Mouse (Mus musculus): ENCODE measurements around the gene Ispd.

The Ispd gene

DNA sequence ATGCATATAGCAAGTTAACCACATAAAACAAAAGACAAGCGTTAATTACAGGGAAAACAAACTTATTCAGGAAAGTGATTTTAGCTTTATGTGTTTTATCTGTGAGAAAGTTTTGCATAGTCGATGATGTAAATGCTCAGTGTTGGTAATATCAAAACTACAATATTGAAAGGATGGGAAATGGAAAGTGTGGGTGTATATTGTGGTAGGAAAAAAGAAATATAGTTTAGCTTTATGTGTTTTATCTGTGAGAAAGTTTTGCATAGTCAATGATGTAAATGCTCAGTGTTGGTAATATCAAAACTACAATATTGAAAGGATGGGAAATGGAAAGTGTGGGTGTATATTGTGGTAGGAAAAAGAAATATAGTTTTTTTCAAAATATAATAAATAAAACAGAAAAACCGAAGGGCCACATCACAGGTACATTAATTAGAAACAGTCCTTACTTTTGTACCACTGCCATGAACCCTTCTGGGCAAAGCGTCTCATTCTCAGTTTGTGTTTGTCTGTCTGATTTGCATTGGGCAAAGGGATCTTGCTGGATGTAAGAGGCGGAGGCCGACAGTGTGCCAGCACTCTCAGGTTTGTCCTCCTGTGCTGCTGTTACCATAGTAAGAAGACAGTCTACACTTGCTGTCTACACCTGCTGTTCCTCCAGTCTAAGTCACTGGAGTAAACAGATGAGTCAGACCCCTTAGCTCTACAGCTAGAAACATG is 87.2 kb downstream of the Ispd start:
- no peak for DNase-seq (ENCODE audit: low read depth, low spot score)

DNA sequence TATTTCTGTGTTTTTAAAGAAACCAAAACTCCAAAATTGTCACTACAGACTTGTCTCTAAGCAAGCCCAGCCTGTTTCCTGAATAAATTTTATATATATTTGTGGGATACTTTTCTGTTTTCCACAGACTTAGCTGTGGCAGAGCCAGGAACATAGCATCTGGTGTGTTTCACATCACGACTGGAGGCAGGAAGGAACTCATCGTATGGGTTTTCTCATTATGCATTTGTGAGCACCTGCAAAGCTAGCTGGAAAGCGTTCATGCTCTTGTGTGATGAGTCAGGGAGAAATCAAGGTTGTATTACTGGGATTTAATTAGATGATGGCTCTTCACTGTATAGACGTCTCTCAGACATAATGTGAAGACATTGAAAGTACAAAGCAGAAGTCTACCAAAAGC is 90.2 kb downstream of the Ispd start:
- DNase-seq (ENCODE audit: low read depth, low spot score): no peak

DNA sequence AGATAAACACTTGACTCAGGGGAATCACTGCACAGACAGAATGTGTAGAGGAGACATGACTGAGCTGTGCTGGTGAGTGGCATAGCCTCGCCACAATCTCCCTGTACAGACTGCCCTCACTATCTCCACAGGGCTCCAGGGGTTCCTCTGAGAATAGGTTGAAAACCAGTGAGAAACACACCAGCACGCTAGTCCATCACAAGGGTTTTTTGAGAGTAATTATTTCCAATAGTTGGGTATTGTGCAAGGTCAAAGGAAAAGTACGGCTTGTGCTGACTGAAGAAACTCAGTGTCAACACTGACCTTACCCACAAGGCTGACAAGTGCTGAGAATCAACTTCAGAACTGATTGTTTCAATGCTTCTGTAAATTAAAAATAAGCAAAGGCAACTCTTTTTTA is 92.9 kb downstream of the Ispd start:
- no peak for DNase-seq (ENCODE audit: low read depth, low spot score)

DNA sequence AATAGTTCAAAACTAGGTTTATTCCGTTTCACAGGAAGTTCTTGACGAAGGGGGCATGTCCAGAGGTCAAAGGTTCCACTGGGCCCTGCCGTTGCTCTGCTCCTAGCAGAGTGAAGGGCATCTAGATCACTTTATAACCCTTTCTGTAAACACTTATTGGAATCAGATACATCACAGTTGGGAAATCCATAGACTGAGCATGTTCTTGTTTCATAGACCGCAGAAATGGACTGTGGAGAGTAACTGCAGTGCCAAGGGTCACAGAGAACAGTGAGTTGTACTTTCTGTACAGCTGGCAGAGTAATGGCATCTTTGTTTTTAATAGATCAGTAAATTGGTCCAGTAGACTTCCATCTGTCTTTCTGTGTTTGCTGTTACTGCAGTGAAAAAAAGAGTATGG is 94.0 kb downstream of the Ispd start:
- DNase-seq (ENCODE audit: low read depth, low spot score): no peak

DNA sequence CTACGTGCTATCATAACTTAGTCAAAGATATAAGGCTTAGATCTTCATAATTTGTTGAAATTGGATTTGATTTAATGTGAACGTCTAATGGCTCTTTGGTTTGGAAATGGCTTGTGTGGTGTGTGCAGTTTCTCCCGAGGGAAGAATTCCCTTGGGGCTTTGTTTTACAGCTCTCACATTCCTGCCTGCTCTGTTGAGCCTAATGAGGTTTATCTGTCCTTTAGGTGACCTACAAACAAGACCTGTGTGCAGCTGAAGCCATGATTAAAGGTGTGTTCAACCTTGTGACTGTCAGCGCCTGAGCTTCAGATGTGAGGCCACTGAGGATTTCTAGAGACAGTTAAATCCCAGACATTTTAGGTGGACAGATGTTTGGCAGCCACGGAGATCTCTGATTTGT is 95.2 kb downstream of the Ispd start:
- peak; percentile 17 for DNase-seq (ENCODE audit: low read depth, low spot score)

DNA sequence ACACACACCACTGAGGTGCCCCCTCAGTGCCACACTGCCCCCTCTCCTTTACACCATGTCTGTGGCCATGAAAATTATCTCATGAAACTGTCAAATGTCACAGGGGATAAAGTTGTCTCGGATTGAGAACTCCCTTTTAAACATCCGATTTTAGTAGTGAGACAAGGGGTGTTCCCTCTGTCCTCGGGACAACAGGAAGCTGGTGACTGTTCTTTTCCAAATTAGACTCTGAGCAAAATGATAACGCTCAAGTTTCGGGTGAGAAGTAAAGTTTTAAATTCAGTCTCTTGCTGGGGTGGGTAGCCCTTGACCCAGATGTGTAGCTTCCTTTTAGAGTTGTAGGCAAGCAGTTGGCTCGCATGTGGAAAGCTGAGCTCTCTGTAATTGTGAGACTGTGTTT is 96.3 kb downstream of the Ispd start:
- no peak for DNase-seq (ENCODE audit: low read depth, low spot score)

DNA sequence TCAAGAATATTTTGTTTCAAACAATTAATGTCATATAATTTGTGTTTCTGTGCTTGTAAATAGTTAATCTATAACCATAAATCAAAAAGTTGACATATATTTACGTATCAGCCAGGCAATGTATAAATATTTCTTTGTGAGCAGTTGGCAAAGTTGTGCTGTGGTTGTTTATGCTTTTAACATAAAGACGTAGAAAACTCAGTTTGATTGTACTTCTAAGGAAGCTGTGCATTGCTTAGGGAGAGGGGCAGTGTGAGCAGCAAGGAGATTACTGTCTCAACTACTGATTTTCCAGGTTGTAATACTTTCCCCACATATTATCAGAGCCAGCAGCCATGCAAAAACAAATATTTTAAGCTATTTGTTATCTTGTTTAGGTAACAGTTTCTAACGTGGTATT is 96.7 kb downstream of the Ispd start:
- no peak for DNase-seq (ENCODE audit: low read depth, low spot score)

DNA sequence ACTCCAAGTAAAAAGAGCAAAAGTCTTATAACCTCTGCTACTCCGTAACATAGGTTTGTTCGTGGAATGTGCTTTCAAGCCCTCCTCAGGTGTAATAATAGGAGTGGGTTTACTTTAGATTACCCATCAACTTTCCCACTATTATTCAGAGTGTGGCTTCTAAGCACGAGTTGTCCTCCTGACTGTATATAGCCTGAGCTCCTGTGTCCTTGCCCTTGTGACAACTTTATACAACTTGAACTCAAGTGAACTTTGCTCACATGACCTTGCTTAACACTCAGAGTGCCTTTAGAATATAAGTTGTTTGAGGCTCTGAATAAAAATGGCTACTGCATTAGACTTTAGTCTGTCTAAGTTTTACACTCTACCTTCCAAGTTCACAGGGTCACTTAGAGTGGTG is 100.5 kb downstream of the Ispd start:
- no peak for DNase-seq (ENCODE audit: low read depth, low spot score)

DNA sequence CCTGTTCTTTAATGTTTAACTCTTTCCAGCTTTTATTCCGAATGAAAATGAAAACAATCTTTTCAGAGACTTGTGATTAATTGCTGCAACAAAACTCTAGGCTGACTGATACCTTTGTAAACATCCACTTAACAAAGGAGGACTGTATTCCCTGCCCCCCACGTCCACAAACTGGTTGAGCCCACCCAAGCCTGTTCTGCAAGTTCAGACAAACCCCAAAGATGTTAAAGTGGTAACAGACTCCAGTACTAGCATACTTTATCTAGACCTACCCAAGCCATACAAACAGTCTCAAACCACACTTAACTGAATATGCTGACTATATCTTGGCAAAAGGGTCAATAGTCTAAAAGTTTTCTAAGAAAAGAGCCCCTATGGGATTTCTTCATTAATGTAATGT is 102.1 kb downstream of the Ispd start:
- no peak for DNase-seq (ENCODE audit: low read depth, low spot score)

DNA sequence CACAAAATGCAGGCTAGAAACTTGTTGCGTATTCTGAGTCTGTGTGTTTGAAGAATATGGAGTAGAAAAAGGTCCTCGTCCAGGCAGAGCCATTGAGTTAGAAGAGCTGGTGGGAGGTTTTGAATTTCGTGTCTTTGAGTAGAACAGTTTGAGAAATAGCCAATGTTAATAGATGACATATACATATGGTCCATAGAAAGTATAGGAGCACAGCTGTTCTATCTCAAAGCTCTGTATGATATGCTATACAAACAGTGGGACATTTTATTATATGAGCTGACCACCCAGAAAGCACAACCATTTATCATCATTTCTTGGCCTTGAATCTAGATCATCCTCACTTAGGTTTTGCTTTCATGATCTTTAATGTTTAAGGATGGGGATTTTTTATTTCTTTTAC is 116.3 kb downstream of the Ispd start:
- DNase-seq (ENCODE audit: low read depth, low spot score): no peak

DNA sequence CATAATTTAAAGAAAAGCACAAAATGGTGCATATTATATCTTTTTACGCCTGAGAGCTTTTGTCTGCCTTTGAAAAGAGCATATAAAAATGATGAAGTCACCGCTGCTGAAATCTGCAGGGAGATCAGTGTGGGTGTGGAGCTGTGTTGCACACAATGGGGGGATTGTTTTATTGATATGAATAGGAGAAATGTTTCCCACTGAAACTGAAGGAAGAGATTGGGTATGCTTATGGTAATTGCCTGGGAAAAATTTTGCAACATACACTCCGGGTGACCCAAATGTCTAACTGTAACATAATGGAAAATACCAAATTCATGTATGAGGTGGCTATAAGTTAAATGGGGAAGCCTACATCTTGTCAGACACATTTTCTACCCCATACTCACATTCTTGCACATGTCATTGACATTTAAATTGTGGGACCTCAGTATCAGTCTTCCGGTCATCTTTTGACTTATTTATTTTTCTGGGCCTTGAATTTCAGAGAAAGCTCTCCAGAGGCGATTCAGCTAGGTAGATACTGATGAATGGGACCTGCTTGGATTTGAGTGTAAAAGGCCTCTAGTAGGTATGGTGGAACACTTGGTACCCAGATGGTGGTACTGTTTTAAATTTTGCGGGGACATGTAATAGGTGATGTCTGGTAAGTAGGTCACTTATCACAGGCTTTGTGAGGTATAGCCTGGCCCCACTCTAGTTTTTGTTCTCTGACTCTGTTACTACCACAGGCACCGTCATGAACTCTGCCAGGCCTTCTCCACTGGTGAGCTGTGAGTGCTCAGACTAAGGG is 126.1 kb downstream of the Ispd start:
- no peak for DNase-seq (ENCODE audit: low read depth, low spot score)

DNA sequence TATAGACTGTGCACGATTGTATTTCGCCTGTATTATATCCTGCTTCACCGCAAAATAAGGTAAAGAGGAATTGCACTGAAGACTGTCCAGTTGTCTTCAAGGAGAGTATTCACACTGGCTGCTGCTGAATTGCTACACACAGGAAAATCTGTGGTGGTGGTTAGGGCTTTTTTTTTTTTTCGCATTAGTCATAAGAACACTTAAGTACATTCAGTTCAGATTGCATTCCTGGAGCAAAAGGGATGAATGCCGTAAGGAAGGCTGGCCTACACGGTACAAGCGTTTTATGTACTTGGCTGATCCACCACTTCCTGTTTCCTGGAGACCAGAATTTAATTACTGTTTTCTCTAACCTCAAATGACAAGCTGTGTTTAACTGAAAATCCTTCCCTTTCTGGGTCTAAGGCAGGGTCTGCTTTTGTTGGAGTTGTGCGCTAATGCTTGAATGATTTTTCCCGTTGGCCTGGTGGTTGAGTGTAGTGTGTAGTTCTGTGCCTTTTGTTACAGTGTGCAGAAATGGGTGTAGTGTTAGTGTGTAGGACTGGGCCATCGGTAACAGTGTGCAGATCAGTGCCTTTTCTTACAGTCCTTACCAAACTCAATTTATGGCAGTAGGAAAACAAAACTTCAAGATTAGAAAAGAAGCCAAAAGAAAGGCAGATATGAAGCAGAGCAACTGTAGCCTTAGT is 128.8 kb downstream of the Ispd start:
- no peak for DNase-seq (ENCODE audit: low read depth, low spot score)

DNA sequence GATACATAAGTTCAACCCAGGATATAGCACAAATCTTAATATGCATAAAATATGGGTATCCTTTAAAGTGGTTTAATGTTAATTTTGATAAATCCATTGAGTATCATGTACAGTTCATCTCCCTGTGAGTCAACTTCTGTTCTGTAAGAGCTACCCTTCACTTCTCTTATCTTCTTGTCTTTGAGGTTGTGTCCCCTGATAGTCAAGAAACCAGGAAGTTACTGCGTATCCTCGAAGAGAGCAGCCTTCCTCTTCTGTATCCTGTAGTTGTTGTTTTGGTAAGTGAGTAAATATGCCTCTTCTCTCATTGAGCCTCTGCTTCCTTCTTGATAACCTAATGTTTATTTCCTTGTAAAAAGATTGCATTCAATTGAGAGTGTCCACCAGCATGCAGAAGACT is 140.5 kb downstream of the Ispd start:
- DNase-seq (ENCODE audit: low read depth, low spot score): no peak

DNA sequence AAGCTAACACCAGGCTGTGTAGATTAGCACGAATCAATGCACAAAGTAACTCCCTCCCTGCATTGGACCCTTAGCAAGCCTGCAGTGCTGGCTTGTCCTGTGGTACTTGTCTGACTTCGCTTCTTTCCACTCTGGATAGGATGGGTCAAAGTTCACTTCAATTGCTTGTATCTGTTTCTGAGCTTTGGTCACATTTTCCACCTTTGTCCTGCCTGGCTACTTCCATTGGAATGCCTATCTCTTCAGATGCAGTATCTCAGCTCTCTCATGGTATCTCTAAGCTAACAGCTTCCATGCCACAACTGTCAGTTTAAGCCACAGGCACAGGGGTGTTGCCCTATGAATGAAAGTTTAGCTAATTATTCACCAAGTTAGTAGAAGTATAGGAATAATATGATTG is 142.3 kb downstream of the Ispd start:
- no peak for DNase-seq (ENCODE audit: low read depth, low spot score)

DNA sequence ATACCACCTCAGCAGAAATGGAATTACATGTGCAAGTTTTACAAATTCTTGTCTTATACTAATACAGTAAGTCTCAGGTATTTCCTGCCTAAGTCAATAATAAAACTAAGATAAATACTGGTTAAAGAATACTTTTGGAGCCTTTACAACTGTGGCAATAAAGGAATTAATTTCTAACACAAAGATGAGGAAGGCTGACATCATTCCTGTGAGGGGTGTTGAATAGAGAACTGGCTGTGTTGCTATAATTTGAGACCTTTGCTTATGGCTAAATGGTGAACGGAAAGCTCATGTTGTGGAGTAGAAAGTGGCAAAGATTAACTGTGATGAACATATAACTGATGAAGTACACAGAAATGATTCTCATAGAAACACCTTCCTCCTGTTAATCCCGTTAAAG is 149.7 kb downstream of the Ispd start:
- DNase-seq (ENCODE audit: low read depth, low spot score): no peak

DNA sequence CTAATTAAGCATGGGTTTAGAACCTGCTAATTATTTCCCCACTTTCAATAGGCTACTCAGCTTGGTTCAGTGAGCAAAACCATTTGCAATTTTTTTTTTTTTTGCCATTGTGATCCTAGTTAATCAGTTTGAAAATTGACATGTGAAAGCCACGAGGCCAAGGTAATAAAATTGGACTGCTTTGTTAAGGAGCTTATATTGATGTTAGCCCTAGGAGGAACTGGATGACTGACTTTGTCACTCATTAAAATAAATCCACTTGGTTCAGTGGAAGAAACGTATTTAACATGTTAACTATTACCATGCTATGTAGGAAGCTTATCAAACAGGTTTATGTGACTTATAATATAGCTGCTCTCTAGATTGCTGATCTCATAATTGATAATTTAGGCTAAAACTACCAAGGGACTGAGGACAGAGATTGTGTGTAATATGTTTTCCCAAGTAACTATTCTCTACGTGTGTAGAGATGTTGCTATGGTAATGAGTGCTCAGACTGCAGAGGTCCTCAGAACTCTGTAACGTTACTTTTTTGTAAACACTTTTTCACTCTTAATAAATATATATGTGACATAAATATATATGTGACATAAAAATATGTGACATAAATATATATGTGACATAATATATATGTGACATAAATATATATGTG is 150.3 kb downstream of the Ispd start:
- DNase-seq (ENCODE audit: low read depth, low spot score): no peak

DNA sequence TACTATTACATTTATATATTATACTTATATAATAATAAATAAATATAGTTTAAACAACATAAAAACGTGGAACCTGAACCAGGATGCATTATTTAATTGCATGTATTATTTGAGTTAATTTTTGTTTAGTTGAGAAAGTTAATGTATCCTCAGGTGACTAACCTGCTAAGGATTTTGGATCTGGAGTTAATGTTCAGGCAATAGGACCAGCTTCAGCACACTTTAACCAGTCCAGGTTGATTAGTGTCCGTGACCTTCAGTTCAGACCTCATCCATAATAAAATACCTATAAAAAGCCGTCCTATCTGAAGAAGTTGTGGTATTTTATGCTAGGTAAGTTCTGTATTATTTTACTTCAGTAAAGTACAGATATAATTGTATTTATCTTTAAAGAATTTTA is 151.3 kb downstream of the Ispd start:
- no peak for DNase-seq (ENCODE audit: low read depth, low spot score)

DNA sequence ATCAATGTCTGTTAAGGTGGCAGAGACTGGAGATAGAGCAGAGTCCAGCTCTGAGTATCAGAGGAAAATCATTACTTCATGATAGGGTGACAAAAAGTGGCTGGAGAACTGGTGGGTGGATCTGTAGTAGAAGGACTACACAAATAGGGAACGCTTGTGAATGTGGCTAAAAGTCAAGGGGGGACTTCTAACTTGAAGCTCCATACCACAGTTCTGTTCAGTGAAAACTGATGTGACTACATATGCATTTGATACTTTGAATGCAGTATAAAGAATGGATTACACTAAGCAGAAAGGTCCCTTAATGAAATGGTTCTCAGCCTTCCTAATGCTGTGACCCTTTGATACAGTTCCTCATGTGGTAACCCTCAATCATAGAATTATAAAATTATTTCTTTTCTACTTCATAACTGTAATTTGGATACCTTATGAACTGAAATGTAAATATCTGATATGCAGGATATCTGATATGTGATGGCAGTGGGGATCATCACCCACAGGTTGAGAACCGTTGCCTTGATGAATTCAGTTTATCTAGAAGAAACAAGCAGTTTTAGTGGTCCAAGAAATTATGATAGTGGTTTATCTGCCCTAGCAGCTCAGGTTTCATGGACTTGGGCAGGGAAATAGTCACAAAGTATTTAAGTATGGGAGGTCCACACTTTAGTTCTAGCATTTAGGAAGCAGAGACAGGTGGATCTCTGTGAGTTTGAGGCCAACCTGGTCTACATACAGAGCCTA is 152.1 kb downstream of the Ispd start:
- no peak for DNase-seq (ENCODE audit: low read depth, low spot score)

DNA sequence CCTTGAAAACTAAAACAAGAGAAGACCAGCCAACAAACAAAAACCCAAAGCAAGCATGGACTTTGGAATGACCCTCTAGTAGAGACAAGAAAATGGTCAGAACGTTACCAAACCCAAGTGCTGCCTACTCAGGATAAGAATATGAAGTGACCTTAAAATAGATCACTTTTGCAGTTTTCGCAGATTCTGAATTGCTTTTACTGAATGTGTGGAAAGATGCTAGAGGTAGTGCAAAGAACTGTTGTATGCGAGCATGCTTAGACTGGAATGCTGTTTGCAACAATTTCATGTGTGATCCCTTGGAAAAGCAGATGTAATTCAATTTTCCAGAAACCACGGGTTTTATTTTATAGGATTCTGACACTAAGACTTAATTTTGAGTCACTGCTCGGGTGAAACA is 153.3 kb downstream of the Ispd start:
- no peak for DNase-seq (ENCODE audit: low read depth, low spot score)

DNA sequence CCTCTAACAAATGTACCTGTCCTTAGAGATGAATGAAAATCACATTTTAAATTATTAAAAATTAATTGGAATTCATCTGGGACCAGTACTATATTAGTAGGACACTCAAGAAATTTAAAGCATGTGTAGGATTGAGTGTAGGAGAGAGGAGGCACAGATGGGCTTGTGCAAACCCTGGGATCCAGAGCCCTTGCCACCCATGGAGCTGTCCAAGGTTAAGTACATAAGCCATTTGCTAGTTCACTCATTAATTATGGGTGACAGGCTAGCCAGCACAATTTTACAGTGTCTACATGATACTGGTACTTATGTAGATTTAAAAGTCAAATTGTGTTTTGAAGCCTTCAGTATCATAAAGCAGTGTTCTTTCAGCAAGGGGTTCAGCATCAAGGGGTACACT is 164.1 kb downstream of the Ispd start:
- DNase-seq (ENCODE audit: low read depth, low spot score): peak; percentile 9

DNA sequence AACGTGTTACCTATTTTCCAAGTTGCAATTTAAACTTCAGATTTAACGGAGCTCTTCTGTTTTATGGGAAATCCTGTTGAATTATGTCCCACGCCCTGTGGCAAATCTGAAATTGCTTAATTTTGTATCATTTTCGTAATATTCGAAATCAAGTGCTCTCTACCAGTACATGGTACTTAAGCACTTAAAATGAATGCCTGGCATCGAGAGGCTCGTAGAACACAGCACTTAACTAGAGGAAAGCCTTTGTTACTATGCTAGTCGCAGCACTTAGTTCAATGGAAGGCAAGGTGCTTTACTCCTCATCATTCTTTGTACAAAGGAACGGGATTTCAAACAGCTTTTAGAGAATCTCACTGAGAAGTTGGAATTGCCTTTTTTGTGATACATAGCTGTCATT is 168.2 kb downstream of the Ispd start:
- DNase-seq (ENCODE audit: low read depth, low spot score): no peak

DNA sequence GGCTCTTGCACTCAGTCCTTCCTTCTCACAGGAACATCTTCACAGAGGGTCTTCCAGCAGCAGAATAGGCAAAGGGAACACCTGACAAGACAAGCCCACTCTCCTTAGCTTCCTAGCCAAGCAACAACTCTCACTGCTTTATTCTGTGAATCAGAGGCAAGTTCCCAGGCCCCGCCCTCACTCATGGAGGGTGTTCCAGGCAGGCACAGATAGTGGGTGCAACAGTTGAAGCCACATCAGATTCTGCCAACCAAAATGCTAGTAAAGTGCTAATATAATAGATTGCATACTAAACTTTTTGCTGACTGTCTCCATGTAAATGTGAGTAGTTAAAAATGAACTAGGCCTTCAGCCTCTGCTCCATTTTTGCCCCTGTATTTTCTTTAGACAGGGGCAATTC is 173.4 kb downstream of the Ispd start:
- DNase-seq (ENCODE audit: low read depth, low spot score): no peak

All from embryo, embryonic 11.5 days (tissue).